Mouse (Mus musculus) liver, embryonic 15.5 days (tissue): ENCODE measurements around the gene Usp49. TPM values are rescaled to one million over a fixed set of nuclear protein-coding genes. Genes with fewer than 3 reads are reported as not detected.

ENCODE experiments used
- ATAC-seq: fragments of 200-750 bp; cut with Nextera tagmentation; 2 replicates; pipeline ENCODE4 v1.8.0; 2017; ENCODE audit warnings: moderate number of reproducible peaks, mild to moderate bottlenecking, moderate library complexity; ENCODE audit not compliant: insufficient read depth
- H3K27ac ChIP-seq: fragments of 300-500 bp; sonication (generic); replicated peaks from 2 replicates; pipeline ENCODE4 v1.5.1; 2015; ENCODE audit warnings: mild to moderate bottlenecking, inconsistent platforms
- H3K27me3 ChIP-seq: fragments of 300-500 bp; sonication (generic); 2 replicates; pipeline ENCODE4 v1.6.1; 2015; ENCODE audit warnings: mild to moderate bottlenecking, inconsistent platforms
- H3K36me3 ChIP-seq: fragments of 300-500 bp; sonication (generic); replicated peaks from 2 replicates; pipeline ENCODE4 v1.6.1; 2015; ENCODE audit warnings: moderate library complexity, mild to moderate bottlenecking, inconsistent platforms
- H3K4me1 ChIP-seq: fragments of 300-500 bp; sonication (generic); replicated peaks from 2 replicates; pipeline ENCODE4 v1.6.1; 2015; ENCODE audit warnings: inconsistent platforms
- H3K4me2 ChIP-seq: fragments of 300-500 bp; sonication (generic); 2 replicates; pipeline ENCODE4 v1.6.1; 2015; ENCODE audit warnings: moderate library complexity, mild to moderate bottlenecking, inconsistent platforms
- H3K4me3 ChIP-seq: fragments of 300-500 bp; sonication (generic); replicated peaks from 2 replicates; pipeline ENCODE4 v1.5.1; 2015; ENCODE audit warnings: mild to moderate bottlenecking, inconsistent platforms
- H3K9ac ChIP-seq: fragments of 300-500 bp; sonication (generic); 2 replicates; pipeline ENCODE4 v1.6.1; 2015; ENCODE audit warnings: moderate library complexity, mild to moderate bottlenecking, inconsistent platforms
- H3K9me3 ChIP-seq: fragments of 300-500 bp; sonication (generic); replicated peaks from 2 replicates; pipeline ENCODE4 v1.6.1; 2016; ENCODE audit warnings: inconsistent platforms
- WGBS: fragments of 180-500 bp; shearing (Covaris S2); methylation state at CpG from one replicate; pipeline ENCODE4 v1.1.7; 2015; ENCODE audit warnings: mixed read lengths; ENCODE audit not compliant: insufficient replicate concordance; 5-methylcytosine and 5-hydroxymethylcytosine counted together
- polyA plus RNA-seq: library from polyadenylated mRNA; unstranded; fragments of >200 nt; fragmentation: Nextera tagmentation; extraction: Ambion mirVana; gene quantifications from 2 replicates; pipeline ENCODE4 v1.2.1, GENCODE M21; 2015

Gene Usp49
- polyA plus RNA-seq, 1 experiment from 2014 or later: 3.7 TPM

DNA sequence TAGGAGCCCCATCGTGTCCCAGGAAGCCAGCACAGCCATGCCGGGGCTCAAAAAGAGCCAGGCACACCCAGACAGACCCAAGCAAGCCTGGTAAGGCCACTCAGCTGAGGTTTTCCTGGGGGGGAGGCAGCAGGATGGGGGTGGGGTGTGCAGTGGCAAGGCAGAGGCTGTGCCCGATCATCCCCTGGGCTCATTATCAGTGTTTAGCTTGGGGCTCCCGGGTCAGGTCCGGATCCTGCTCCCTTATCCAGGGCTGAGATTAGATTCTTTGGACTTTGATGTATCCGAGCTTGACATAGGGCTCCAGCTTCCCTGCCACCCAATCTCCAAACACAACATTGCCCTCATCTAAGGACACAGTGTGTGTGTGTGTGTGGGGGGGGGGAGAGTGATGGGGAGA is 81.4 kb downstream of the Usp49 start:
- WGBS: 29% methylated on average over 6 of the region's 6 CpGs
- H3K4me1 ChIP-seq: peaks cover 11% of the 10 kb centered on the region; the same call in 1 of the 2 replicates
- H3K4me2 ChIP-seq: no peak overlapping the region
- no peaks in the 10 kb centered on the region for H3K9me3 ChIP-seq
- no peak overlapping the region for H3K27ac ChIP-seq
- H3K36me3 ChIP-seq: no peaks in the 10 kb centered on the region
- H3K27me3 ChIP-seq: peaks cover 5% of the 10 kb centered on the region; the same call in 1 of the 2 replicates
- H3K4me3 ChIP-seq: no peak overlapping the region
- H3K9ac ChIP-seq: no peak overlapping the region
- ATAC-seq: no peak

DNA sequence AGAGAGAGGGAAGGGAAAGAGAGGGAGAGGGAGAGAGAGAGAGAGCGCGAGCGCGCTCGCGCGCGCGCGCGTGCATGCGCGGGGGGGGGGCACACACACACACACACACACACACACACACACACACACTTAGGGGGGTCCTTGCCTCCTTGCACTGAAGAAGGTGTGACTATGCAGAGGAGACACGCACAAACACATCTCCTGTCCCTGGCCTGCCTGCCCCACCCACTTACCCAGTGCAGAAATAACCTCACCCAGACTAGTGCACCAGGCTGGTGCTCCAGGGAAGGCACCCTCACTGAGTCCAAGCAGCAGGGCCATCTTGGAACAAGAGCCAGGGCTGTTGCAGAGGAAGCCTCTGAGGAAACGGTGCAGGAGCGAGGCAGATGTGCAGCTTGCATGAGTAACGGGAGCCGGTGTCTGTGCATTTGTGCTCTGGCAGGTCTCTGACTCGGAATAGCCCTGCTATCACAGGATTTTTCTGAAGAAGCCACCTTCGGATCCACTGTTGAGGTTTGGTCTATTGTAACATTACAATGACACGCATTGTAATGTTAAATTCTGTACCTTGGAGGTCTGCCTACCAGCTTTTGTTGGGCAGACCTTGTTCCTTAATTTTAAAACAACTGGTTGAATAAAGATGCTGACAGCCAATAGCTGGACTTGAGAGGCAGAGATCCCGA is 82.5 kb downstream of the Usp49 start:
- H3K9me3 ChIP-seq: no peaks in the 10 kb centered on the region
- H3K9ac ChIP-seq: no peak overlapping the region
- H3K27me3 ChIP-seq: no peaks in the 10 kb centered on the region
- no peak overlapping the region for H3K4me3 ChIP-seq
- ATAC-seq: no peak
- no peaks in the 10 kb centered on the region for H3K36me3 ChIP-seq
- no peak overlapping the region for H3K27ac ChIP-seq
- peaks cover 11% of the 10 kb centered on the region; the same call in 1 of the 2 replicates for H3K4me1 ChIP-seq
- WGBS: 62% methylated on average over 22 of the region's 22 CpGs
- no peak overlapping the region for H3K4me2 ChIP-seq

DNA sequence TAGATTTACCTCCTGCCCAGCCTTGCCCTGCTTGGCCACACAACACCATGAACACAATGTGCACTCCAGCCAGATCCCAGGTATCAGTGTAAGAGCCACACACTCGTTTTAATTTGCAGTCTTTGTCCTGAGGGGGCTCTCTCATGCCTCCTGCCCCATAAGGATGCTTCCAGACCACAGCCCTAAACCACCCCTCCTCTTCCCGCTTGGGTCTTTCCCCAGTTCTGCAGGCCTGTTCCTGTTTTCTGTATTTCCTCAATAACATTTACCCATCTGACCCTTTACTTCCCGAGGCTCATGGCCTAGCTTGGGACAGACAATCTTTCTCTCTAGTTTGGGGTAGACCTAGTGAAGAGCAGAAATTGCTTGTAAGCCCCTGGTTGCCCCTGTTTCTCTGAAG is 84.5 kb downstream of the Usp49 start:
- Histone ChIP-seq H3K4me3 (no peak overlapping the region), H3K36me3 (no peaks in the 10 kb centered on the region), H3K4me1 (no peaks in the 10 kb centered on the region; the same call in 1 of the 2 replicates), H3K9me3 (no peaks in the 10 kb centered on the region), H3K4me2 (no peak overlapping the region), H3K9ac (no peak overlapping the region), H3K27me3 (no peaks in the 10 kb centered on the region), H3K27ac (no peak overlapping the region)
- ATAC-seq: no peak
- 18% methylated on average over 3 of the region's 3 CpGs for WGBS

DNA sequence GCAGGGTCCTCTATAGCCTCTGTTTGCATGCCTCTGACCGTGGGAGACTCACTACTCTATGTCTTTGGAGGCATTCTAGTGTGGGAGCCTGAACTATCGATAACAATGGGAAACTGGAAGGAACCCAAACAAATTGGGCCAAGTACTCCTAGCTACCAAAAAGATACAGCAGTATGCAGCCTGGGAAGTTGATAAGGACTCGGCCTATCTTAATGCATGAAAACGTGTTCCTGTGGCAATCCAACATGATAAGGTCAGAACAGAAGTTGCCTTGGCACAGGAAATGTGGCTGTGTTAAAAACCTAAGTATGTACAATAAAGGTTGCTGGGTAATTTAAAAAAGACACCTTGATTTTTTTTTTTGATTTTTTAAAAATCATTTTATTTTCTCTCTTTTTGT is 90.7 kb downstream of the Usp49 start:
- Histone ChIP-seq H3K4me2 (no peak overlapping the region), H3K9me3 (no peaks in the 10 kb centered on the region), H3K4me3 (no peak overlapping the region), H3K36me3 (no peaks in the 10 kb centered on the region), H3K9ac (no peak overlapping the region), H3K27me3 (0 out of 2 replicates have a peak, but pooled peaks cover 4% of the 10 kb centered on the region), H3K27ac (no peak overlapping the region), H3K4me1 (no peaks in the 10 kb centered on the region; the same call in 1 of the 2 replicates)
- WGBS: 30% methylated on average over 4 of the region's 4 CpGs
- ATAC-seq: no peak

DNA sequence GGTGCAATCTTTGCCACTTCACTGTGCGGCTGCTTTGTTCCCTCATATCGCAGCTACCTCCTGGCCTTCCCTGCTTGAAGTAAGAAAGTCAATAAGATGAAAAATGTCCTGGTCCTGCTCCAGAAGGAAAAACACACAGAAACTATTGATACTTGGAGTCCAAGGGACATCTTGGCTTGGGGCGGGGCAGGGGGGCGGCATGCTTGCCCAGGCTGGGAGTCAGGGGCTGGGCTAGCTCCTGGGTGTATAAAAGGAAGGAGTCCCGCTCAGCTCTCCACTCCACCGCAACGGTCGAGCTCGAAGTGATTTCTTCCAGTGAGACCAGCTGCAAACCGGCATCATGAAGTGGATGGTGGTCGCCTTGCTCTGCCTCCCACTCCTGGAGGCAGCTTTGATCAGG is 96.1 kb downstream of the Usp49 start, which contains the start of gene Pgc:
Gene Pgc, plus strand, starts transcription at position 277 of the 400 bp plus-strand sequence.
- no peak within 1 kb of the TSS for H3K27ac ChIP-seq
- ATAC-seq: no peak
- 60% methylated on average over 11 of the region's 11 CpGs for WGBS
- no peaks in the 10 kb centered on the region for H3K4me1 ChIP-seq
- no peak within 1 kb of the TSS for H3K4me2 ChIP-seq
- peaks cover 8% of the 10 kb centered on the region; the same call in 1 of the 2 replicates for H3K27me3 ChIP-seq
- H3K9ac ChIP-seq: no peak within 1 kb of the TSS
- H3K36me3 ChIP-seq: no peaks in the 10 kb centered on the region
- no peak within 1 kb of the TSS for H3K4me3 ChIP-seq
- H3K9me3 ChIP-seq: no peaks in the 10 kb centered on the region

DNA sequence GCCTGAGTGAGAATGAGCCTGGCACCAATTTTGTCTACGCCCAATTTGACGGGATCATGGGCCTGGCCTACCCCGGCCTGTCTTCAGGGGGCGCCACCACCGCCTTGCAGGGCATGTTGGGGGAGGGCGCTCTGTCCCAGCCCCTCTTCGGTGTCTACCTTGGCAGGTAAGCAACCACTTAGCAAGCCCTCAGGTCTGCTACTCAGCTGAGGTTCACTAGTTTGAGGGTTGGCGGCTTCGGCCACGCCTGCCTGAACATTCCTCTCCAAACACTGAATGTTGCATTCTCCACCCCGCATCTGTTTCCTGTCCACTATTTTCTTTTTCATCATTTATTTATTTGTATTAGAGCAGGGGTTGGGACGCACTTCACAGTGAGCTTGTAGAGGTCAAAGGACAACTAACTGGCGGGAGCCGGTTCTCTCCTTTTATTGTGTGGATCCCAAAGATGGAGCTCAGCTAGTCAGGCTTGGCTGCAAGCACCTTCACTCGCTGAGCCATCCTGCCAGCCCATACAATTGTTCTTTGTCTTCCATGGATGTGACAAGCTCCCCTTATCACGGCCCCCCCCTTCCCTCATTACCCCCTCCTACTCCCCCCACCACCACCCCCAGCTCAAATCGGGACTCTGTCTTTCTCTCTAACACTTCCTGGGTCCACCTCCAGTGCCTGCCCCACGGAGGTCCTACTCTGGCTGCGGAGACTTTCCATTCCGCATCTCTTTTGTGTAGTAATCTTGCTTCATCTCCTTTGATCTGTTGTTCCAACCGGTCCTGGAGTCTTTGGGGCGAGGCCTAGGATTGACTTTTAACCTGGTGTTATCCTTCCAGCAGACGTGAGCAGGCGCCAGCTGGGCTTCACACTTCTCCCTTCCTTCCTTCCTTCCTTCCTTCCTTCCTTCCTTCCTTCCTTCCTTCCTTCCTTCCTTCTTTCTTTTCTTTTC is 100.4 kb downstream of the Usp49 start:
- Histone ChIP-seq H3K9ac (no peak overlapping the region), H3K9me3 (no peaks in the 10 kb centered on the region), H3K27me3 (peaks cover 6% of the 10 kb centered on the region; the same call in 1 of the 2 replicates), H3K4me1 (no peaks in the 10 kb centered on the region; the same call in 1 of the 2 replicates), H3K36me3 (no peaks in the 10 kb centered on the region), H3K4me2 (no peak overlapping the region), H3K4me3 (no peak overlapping the region), H3K27ac (no peak overlapping the region)
- ATAC-seq: no peak
- 57% methylated on average over 24 of the region's 24 CpGs for WGBS

DNA sequence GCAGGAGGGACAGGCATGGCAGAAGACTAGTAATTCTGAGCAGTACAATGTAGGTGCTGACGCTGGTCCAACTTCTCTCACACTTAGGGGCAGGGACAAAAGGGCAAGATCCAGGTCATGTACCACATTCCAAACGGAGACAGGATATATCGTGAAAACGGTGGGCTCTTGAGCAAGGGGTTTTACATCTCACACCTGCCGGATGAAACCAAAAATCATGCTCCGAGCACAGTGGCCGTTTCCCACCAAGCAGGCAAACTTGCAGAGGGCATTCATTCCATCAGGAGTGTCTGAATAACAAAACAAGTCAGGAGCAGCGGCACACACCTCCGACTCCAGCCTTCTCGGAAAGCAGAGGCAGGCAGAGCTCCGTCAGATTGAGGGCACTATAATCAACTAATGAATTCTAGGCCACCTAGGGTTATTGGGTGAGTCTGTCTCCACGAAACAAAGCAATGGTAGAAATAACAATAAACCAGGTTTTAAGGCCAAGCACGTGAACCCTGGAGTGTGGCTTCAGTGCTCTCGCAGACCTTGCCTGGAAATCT is 105.1 kb downstream of the Usp49 start:
- 65% methylated on average over 14 of the region's 14 CpGs for WGBS
- no peak for ATAC-seq
- H3K4me3 ChIP-seq: no peak overlapping the region
- H3K4me1 ChIP-seq: peaks cover 30% of the 10 kb centered on the region
- H3K27ac ChIP-seq: no peak overlapping the region
- no peak overlapping the region for H3K9ac ChIP-seq
- no peaks in the 10 kb centered on the region for H3K36me3 ChIP-seq
- no peak overlapping the region for H3K4me2 ChIP-seq
- no peaks in the 10 kb centered on the region for H3K9me3 ChIP-seq
- peaks cover 31% of the 10 kb centered on the region for H3K27me3 ChIP-seq

Other genes starting within 250 kb of the Usp49 start
- 0.15 and 0.22 TPM in 2 replicates for gene Guca1b, start 245.3 kb upstream of the Usp49 start, polyA plus RNA-seq
- 0.90 and 1.2 TPM in 2 replicates for gene Guca1a, start 230.1 kb upstream of the Usp49 start, polyA plus RNA-seq
- 0.51 and 0.62 TPM in 2 replicates for gene AI661453, start 194.1 kb upstream of the Usp49 start, polyA plus RNA-seq
- gene 1700001C19Rik, start 193.3 kb upstream of the Usp49 start, polyA plus RNA-seq: 1.4 and 1.7 TPM in 2 replicates
- gene Taf8, start 128.4 kb upstream of the Usp49 start, polyA plus RNA-seq: 14.7 and 15.2 TPM in 2 replicates
- gene Ccnd3, start 125.6 kb upstream of the Usp49 start, polyA plus RNA-seq: 422 and 473 TPM in 2 replicates
- 16.5 and 18.0 TPM in 2 replicates for gene Bysl, start 19.2 kb upstream of the Usp49 start, polyA plus RNA-seq
- 21.6 and 26.0 TPM in 2 replicates for gene Med20, start 19.1 kb upstream of the Usp49 start, polyA plus RNA-seq
- gene Gm20517, start 19.1 kb upstream of the Usp49 start, polyA plus RNA-seq: 2.1 and 2.4 TPM in 2 replicates
- 193 and 205 TPM in 2 replicates for gene Tomm6, start 57.7 kb downstream of the Usp49 start, polyA plus RNA-seq
- gene Frs3, start 58.3 kb downstream of the Usp49 start, polyA plus RNA-seq: 1.5 and 1.6 TPM in 2 replicates
- gene Gm21981, start 63.8 kb downstream of the Usp49 start, polyA plus RNA-seq: 0.07 TPM in 1 of 2 replicates, not detected in the other
- gene Prickle4, start 64.0 kb downstream of the Usp49 start, polyA plus RNA-seq: not detected in 2 replicates
- gene Pgc, start 96.2 kb downstream of the Usp49 start, polyA plus RNA-seq: not detected in 2 replicates
- 4.6 and 5.3 TPM in 2 replicates for gene Tfeb, start 106.3 kb downstream of the Usp49 start, polyA plus RNA-seq
- gene Mdfi, start 204.0 kb downstream of the Usp49 start, polyA plus RNA-seq: 0.76 and 1.2 TPM in 2 replicates